Mouse (Mus musculus) bone marrow macrophage, adult 2 months (primary cell): Measurements from ENCODE around the gene Svop.

Experiments
- CTCF ChIP-seq: IDR thresholded peaks from 2 replicates; pipeline ENCODE4 v1.5.1; 2012; ENCODE audit warnings: low read depth, mild to moderate bottlenecking, low read length, moderate library complexity
- POLR2A ChIP-seq: IDR thresholded peaks from 2 replicates; pipeline ENCODE4 v1.6.1; 2012; ENCODE audit warnings: mild to moderate bottlenecking, low read depth, low read length, borderline replicate concordance

DNA sequence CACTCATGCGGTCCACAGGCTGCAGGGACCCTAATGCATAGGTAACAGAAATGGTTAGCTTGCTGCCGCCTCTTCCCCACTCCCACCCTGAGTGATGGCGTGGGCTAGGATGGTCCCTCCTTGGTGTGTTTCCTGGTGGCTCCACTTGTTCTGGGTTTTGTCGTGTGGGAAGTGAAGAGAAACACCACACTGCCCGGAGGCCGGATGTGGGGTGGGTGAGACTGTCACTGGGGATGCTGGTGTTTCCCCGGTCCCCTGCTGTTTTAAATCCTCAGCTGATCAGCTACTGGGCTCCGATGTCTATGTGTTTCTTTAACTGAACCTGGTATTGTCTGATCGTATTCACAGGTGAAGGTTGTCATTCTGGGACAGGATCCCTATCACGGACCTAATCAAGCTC lies 44.1 kb upstream of the Svop start:
- TF ChIP-seq CTCF (no peak), POLR2A (no peak)
